Mouse (Mus musculus) layer of hippocampus, adult 11-12 months (tissue): ENCODE data around the gene Scn2a.
"Not testable (repeated sequence)": the region's sequence is repeated elsewhere in the genome, so short reads cannot be mapped to it uniquely, and the experiment has no call there.

Source experiments
- DNase-seq: peaks from one replicate; pipeline ENCODE4 v3.0.0; 2022; ENCODE audit warnings: low spot score

The Scn2a gene

DNA sequence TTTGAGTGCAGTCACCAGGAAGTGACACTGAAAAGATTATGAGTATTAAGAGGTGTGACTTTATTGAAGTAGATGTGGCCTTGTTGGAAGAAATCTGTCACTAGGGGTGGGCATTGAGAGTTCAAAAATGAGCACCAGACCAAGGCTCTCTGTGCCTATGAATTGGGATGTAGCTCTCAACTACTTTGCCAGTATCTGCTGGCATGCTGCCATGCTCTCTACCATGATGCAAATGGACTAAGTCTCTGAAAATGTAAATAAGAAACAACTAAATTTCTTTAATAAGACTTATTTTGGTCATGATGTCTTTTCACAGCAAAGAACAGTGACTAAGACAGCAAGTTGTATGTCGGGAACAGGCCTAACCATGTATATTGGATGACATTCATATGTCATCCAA is 79.7 kb downstream of the Scn2a start:
- no peak for DNase-seq

GRCm38 (mm10) chr2:65701175-65701574 is 80.6 kb downstream of the Scn2a start:
- DNase-seq = no peak

- no peak for DNase-seq
Observed at GRCm38 (mm10) chr2:65722219-65722800, 101.7 kb downstream of the Scn2a start.

DNA sequence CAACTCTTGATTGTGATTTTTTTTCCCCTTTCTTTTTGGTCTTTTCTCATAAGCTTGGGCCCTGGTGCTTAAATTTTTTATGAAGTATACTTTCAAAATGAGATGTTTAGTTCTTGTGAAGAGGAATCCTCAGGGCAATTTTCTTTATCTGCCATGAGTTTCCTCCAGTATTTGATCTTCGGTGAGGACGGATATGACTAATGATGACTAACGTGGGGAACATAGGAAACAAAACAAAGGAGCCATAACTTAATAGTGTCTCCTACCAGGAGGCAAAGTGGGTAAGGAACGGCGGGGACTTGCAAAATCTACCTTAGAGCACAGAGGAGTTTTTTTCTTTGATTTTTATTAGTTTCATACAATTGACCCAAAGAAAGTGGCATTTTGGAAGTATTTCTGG is 124.8 kb downstream of the Scn2a start:
- no peak for DNase-seq

DNA sequence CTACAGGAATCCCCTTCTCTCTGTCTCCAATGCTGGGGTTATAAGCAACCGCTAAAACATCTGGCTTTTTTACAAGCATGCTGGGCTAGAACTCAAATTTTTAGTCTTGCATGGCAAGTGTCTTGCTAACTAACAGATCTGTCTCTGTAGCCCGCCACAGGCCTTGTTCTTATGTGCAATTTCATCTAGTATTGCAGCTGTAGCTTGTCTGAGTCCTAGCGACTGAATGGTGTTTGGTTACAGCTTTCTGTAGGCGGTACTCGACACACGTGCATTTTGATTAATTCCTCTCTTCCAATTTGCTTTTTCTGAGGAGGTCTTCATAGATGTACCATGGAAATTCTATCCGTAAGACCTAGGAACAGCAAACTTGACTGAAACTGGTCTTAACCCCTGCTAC is 161.9 kb downstream of the Scn2a start:
- DNase-seq = no peak

DNA sequence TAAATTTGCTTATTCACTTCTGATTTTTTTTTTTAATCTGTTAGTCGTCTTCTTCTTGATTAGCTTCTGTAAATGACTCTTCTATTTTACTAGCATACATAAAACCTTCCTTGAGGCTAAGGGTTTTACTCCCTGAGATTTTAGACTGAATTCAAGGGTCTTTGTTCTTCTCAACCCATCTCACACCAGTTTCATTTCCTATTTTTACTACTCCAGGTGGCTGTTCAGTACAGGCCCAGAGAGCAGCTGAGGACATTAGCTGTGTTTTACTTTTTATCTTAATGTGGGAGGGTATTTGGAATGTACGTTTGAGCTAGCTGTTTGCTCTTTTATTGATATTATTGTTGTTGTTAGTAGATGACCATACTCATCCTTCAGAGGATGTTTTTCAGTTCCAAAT is 162.8 kb downstream of the Scn2a start:
- DNase-seq = no peak

- DNase-seq = peak; percentile 15
Observed at GRCm38 (mm10) chr2:65792516-65792915, 171.9 kb downstream of the Scn2a start.

GRCm38 (mm10) chr2:65793593-65793992 is 173.0 kb downstream of the Scn2a start:
- no peak for DNase-seq

- no peak for DNase-seq
Observed at GRCm38 (mm10) chr2:65801054-65801709, 180.6 kb downstream of the Scn2a start.

DNA sequence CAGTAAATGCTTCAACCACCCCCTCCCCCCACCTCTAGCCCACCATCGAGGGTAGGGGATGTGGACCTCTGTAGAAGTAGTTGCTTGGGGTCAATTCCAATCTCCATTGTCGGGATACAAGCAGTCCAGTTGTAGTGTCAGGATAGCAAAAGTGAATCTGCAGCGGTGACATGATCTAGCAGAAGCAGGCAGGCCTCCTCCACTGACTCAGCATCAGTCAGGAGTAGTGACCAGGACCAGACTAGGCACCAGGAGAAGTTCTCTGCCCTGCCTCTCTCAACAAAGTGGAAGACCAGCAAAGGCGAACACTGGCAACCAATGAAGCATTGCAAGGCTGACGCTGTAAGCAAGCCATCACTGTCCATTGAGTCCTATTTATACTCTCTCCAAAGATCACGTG is 186.0 kb downstream of the Scn2a start:
- DNase-seq = no peak

DNA sequence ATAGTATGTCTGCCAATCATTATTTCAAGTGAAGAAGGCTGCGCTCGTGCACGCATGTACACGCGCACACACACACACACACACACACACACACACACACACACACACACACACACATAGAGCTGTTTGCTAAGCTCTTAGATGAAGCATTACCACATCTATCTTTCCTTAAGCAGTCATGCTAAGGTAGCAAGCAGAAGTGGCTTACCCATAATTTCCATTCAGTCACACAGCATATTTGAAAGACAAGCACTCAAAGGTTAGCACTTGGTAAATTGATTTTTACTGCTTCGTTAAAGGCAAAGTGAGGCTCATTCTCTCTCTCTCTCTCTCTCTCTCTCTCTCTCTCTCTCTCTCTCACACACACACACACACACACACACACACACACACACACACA is 190.6 kb downstream of the Scn2a start:
- DNase-seq = not testable (repeated sequence)
